Mouse (Mus musculus): ENCODE results near the gene Irf2.

DNA sequence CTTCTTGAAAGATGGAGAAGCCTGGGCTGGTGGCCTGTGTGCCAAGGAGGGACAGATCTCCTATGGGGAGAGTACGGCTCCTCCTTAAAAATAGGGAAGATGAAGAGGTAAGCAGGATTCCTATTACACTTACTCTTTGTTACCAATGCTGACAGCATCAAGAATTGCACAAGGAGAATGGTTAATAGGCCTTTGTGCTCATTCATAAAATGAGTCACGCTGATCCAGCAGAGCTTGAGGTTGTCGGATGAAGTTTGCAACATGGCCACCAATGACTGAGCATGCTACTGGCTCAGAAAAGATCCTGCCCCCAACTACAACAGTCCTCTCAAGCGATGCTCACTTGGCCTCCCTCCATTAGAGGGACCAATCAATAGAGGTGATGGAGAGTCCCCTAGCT lies 42.0 kb upstream of the Irf2 start:
- no peak for TF ChIP-seq CTCF (IDR thresholded peaks at IDR 0.05; ENCODE audit: low read depth)
- no peak for TF ChIP-seq EP300 (optimal IDR thresholded peaks at IDR 0.05)
